Mouse (Mus musculus) kidney, embryonic 15.5 days (tissue): ENCODE measurements at regions not wholly inside any gene's neighbourhood (a gene's known extent, or its start where the extent isn't known, plus 50 kb on each side); places are given as distances from the start of the nearest gene placed in this dataset.

Source experiments
- ATAC-seq: fragments of 200-750 bp; cut with Nextera tagmentation; replicated peaks from 2 replicates; pipeline ENCODE4 v1.8.0; 2017; ENCODE audit warnings: moderate TSS enrichment; ENCODE audit not compliant: low FRiP score
- H3K27ac ChIP-seq: fragments of 300-500 bp; sonication (generic); 2 replicates; pipeline ENCODE4 v1.5.1; 2015; ENCODE audit warnings: mild to moderate bottlenecking, inconsistent platforms
- H3K27me3 ChIP-seq: fragments of 300-500 bp; sonication (generic); 2 replicates; pipeline ENCODE4 v1.6.1; 2015; ENCODE audit warnings: inconsistent platforms
- H3K36me3 ChIP-seq: fragments of 300-500 bp; sonication (generic); 2 replicates; pipeline ENCODE4 v1.6.1; 2015; ENCODE audit warnings: inconsistent platforms
- H3K4me1 ChIP-seq: fragments of 300-500 bp; sonication (generic); 2 replicates; pipeline ENCODE4 v1.6.1; 2015; ENCODE audit warnings: inconsistent platforms
- H3K4me2 ChIP-seq: fragments of 300-500 bp; sonication (generic); 2 replicates; pipeline ENCODE4 v1.6.1; 2015; ENCODE audit warnings: moderate library complexity, mild to moderate bottlenecking, inconsistent platforms
- H3K4me3 ChIP-seq: fragments of 300-500 bp; sonication (generic); replicated peaks from 2 replicates; pipeline ENCODE4 v1.5.1; 2015; ENCODE audit warnings: mild to moderate bottlenecking, inconsistent platforms
- H3K9ac ChIP-seq: fragments of 300-500 bp; sonication (generic); 2 replicates; pipeline ENCODE4 v1.6.1; 2015; ENCODE audit warnings: mild to moderate bottlenecking, inconsistent platforms
- H3K9me3 ChIP-seq: fragments of 300-500 bp; sonication (generic); replicated peaks from 2 replicates; pipeline ENCODE4 v1.6.1; 2016; ENCODE audit warnings: inconsistent platforms
- WGBS: fragments of 180-500 bp; shearing (Covaris S2); methylation state at CpG from one replicate; pipeline ENCODE4 v1.1.7; 2015; ENCODE audit warnings: mixed read lengths; 5-methylcytosine and 5-hydroxymethylcytosine counted together

DNA sequence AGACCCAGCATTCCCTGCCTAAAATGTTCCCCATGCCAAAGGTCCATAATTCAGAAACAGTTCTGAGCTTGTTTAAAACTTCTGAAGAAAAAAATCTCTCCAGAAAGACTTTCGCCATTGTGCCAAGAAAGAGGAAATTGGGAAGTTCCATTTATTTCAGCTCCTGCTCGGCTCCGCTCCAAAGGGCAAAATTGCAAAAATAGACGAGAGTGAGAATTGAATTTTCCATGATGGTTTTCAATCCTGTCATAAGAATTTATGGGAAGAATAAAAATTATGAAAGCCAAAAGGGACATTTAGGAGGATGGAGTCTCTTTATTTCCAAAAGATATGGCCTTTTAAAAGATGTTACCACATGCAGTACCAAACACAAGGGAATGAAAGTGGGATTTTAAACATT lies 222.5 kb upstream of the Jmjd1c start:
- WGBS, result 88% methylated on average over 4 of the region's 4 CpGs
- ATAC-seq, result no peak
- H3K27ac ChIP-seq, result no peak overlapping the region
- no peak overlapping the region for H3K4me3 ChIP-seq
- no peaks in the 10 kb centered on the region for H3K36me3 ChIP-seq
- H3K27me3 ChIP-seq, result no peaks in the 10 kb centered on the region
- H3K9ac ChIP-seq, result no peak overlapping the region
- H3K4me1 ChIP-seq, result no peaks in the 10 kb centered on the region
- no peaks in the 10 kb centered on the region for H3K9me3 ChIP-seq
- H3K4me2 ChIP-seq, result no peak overlapping the region

DNA sequence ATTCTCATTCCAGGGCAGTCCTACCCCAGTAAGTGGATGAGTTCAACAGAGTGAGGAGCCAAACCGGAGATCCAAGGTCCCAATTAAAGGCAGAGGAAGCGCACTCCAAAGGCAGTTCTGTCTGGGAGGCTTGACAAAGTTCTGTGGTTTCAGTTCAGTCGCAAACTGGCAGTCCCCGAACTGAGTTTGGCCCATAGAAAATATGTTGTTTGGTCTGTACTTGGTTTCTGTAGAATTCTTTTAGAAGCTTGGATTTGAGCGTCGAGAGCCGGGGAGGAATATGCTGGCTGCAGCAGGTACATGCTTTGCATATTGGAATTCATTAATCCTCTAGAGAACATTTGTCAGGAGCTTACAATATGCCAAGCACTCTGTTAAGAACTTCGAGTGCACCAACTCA lies 216.9 kb upstream of the Jmjd1c start:
- H3K9me3 ChIP-seq, result no peaks in the 10 kb centered on the region
- no peak overlapping the region for H3K27ac ChIP-seq
- 83% methylated on average over 8 of the region's 8 CpGs for WGBS
- no peak overlapping the region for H3K4me3 ChIP-seq
- H3K4me1 ChIP-seq, result no peaks in the 10 kb centered on the region
- H3K36me3 ChIP-seq, result no peaks in the 10 kb centered on the region
- H3K9ac ChIP-seq, result no peak overlapping the region
- ATAC-seq, result no peak
- H3K4me2 ChIP-seq, result no peak overlapping the region
- H3K27me3 ChIP-seq, result no peaks in the 10 kb centered on the region

DNA sequence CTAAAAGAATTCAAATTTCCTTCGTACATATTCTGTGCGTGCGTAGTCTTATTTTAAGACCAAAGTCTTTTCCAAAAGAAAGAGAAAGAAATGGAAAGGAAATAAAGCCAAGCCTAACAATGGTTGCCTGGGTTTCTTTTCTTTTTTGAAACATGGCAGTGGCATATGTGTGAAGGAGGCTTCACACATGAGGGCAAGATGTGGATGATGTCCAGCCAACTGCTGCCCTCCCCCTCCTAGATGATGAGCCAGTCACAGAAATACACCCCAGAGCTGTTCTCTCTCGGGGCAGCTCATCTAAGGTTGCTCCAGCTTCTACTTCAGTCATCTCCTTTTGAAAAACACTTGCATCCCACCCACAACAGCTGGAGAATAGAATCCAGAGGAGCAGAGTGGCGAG lies 213.1 kb upstream of the Jmjd1c start:
- WGBS, result 90% methylated on average over 5 of the region's 5 CpGs
- Histone ChIP-seq H3K4me2 (no peak overlapping the region), H3K4me3 (no peak overlapping the region), H3K9me3 (no peaks in the 10 kb centered on the region), H3K36me3 (no peaks in the 10 kb centered on the region), H3K27me3 (no peaks in the 10 kb centered on the region), H3K27ac (no peak overlapping the region), H3K4me1 (no peaks in the 10 kb centered on the region), H3K9ac (no peak overlapping the region)
- ATAC-seq, result no peak

DNA sequence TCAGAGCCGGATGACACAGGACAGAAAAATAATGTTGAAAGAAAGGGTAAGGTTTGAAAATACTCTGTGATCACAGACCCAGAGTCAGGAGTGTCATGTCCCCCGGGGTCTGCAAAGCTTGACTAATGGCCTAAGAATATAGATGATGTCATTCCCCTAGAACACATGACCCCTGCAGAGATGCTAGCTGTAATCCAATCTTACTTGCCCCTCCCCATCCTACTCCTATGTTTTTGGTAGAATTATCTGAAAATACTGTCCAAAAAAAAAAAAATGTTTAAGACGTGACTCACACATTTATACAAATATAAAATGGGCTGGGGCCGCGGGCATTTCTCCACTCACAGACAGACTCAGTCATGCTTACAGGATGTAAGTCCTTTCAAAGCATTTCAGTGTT lies 210.3 kb upstream of the Jmjd1c start:
- Histone ChIP-seq H3K36me3 (no peaks in the 10 kb centered on the region), H3K4me1 (no peaks in the 10 kb centered on the region), H3K9me3 (no peaks in the 10 kb centered on the region), H3K9ac (no peak overlapping the region), H3K27ac (no peak overlapping the region), H3K4me3 (no peak overlapping the region), H3K27me3 (no peaks in the 10 kb centered on the region), H3K4me2 (no peak overlapping the region)
- ATAC-seq, result 0 out of 2 replicates have a peak, but pooled peaks have one; percentile 36
- 47% methylated on average over 5 of the region's 5 CpGs for WGBS

DNA sequence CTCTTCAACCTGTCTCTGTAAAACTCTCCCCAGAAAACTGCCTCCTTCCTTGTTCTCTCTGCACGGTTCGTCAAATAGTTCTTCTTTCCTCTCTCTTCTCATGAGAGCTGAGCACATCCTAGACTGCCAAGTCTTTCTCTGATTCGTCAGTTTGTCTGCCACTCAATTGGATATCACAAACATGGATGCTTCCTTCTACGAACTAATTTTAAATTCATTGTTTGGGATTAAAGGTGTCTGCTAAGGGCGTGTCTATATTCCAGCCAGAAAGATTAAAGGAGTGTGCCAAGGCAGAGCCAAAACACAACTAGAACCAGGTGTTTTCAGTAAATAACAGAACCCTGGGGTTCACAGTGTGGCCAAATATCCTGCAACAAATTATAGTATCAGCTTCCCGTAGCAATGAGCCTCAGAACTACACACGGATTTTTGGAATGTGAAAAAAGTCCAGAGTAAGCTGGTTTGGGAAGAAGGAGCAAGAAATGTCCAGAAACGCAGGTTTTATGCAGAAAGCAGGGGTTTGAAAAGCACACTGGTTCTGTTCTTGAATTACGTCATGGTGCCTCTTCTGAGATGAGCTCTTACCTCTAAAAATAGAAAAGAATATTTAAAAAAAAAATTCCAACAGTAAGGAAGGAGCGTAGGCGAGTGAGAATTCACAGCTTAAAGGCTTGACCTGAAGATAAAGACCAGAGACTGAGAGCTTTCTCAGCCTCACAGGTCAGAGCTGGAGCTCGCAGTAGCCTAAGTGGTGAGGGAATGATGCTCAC lies 206.0 kb upstream of the Jmjd1c start:
- no peak for ATAC-seq
- H3K4me2 ChIP-seq, result no peak overlapping the region
- 83% methylated on average over 12 of the region's 12 CpGs for WGBS
- H3K27me3 ChIP-seq, result no peaks in the 10 kb centered on the region
- no peaks in the 10 kb centered on the region for H3K4me1 ChIP-seq
- no peak overlapping the region for H3K27ac ChIP-seq
- no peak overlapping the region for H3K4me3 ChIP-seq
- H3K36me3 ChIP-seq, result no peaks in the 10 kb centered on the region
- no peak overlapping the region for H3K9ac ChIP-seq
- H3K9me3 ChIP-seq, result no peaks in the 10 kb centered on the region

DNA sequence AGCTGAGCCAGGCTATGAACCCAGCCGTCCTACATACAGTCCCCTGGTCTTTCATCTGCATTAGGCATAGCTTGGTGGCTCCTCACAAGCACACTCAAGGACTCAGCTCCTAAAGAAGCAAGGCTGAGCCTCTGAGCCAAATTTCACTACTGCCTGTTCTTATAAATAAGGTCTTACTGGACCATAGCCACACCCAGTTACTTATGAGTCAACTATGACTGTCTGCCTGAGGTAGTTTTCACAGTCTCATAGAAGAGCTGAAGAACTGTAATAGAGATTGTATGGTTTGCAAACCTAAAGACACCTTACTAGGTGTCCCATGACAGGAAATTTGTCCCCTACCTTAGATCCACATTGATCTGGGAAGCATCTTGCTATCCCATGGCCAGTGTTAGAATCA lies 204.1 kb upstream of the Jmjd1c start:
- H3K36me3 ChIP-seq, result no peaks in the 10 kb centered on the region
- no peak for ATAC-seq
- no peaks in the 10 kb centered on the region for H3K4me1 ChIP-seq
- H3K4me3 ChIP-seq, result no peak overlapping the region
- H3K27ac ChIP-seq, result no peak overlapping the region
- H3K27me3 ChIP-seq, result no peaks in the 10 kb centered on the region
- WGBS, result 82% methylated on average over 1 of the region's 1 CpGs
- H3K4me2 ChIP-seq, result no peak overlapping the region
- H3K9ac ChIP-seq, result no peak overlapping the region
- H3K9me3 ChIP-seq, result no peaks in the 10 kb centered on the region

DNA sequence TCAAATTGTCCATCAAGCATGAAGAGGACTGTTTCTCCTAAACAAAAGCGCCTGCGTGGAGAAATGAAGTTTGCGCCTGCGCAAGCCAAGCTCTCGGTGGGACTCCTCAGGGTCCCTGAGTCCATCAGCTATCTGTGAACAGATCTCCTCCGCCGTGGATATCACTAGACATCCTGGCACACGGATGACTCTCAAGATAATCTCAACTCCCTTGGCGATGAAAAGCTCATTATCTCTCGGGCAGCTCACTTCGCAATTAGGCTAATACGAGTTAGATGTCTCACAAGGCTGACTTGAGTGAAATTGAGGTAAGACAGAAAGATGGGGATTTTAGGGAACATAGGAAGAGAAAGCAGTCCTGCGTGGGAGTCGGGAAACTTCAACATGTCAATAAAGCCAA lies 202.1 kb upstream of the Jmjd1c start:
- Histone ChIP-seq H3K4me3 (no peak overlapping the region), H3K4me2 (no peak overlapping the region), H3K4me1 (no peaks in the 10 kb centered on the region), H3K9ac (no peak overlapping the region), H3K27me3 (no peaks in the 10 kb centered on the region), H3K27ac (no peak overlapping the region), H3K9me3 (no peaks in the 10 kb centered on the region), H3K36me3 (no peaks in the 10 kb centered on the region)
- ATAC-seq, result no peak
- WGBS, result 94% methylated on average over 14 of the region's 14 CpGs

DNA sequence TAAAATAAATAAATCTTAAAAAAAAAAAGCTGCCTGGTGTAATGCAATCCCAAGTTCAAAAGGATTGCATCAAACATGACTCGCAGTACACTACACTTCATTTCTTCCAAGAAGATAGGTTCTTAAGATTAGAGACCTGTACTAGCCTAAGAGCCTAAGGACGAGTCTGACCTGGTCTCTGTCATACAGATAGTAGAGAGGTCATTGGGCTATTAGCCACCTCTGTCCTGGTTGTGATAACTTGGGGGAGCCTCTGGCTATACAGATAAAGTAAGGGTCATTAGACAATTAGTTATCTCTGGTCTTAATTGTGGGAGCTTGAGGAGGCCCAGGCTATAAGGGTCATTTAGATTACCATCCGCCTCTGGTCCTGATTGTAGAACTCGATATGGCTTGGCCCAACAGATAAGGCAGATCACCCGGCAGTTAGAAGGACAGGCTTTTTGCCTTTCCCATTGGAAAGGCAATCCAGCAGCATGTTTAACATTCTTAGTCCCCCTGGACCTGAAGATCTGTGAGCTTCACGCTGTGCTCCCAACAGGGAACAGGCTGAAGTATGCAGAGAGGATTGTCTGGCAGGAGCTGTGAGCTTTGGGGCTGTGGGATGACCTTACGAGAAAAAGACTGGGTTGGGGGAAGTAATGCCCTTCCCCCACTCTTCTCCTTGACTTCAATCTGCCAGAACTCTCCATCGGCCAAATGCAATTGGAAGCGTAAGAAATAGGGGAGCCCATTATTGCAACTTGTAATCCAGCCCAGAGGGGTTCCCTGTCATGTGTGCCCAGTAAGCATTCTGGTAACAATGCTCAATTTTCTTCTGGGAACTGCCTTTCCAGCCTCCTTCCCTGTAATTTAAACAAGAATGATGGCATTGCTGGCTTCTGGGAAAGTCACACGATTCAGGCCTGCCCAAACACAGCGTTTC lies 199.0 kb upstream of the Jmjd1c start:
- no peaks in the 10 kb centered on the region for H3K9me3 ChIP-seq
- no peak overlapping the region for H3K9ac ChIP-seq
- 49% methylated on average over 11 of the region's 11 CpGs for whole genome bisulfite sequencing
- no peak overlapping the region for H3K4me3 ChIP-seq
- no peak for ATAC-seq
- H3K27ac ChIP-seq, result no peak overlapping the region
- peaks cover 9% of the 10 kb centered on the region for H3K4me1 ChIP-seq
- H3K36me3 ChIP-seq, result no peaks in the 10 kb centered on the region
- H3K4me2 ChIP-seq, result no peak overlapping the region
- no peaks in the 10 kb centered on the region for H3K27me3 ChIP-seq

DNA sequence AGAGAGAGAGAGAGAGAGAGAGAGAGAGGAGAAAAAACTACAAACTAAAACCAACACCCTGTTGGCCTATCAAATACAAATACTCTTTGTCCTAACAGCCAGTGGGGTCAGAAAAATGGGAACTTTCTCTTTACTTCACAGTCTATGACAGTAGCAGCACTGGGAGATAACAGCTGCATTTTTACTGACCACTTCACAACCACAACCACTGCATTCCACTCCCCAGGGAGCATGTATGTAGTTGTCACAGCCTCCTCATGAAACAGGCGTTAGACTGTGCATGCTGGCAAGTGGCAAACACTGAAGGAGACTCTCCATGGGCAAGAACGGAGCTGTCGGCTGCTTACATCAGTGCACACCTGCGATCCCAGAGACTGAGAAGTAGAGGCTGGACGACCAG lies 196.2 kb upstream of the Jmjd1c start:
- H3K36me3 ChIP-seq, result no peaks in the 10 kb centered on the region
- WGBS, result 95% methylated on average over 5 of the region's 5 CpGs
- H3K4me2 ChIP-seq, result no peak overlapping the region
- H3K9me3 ChIP-seq, result no peaks in the 10 kb centered on the region
- no peak overlapping the region for H3K9ac ChIP-seq
- H3K4me1 ChIP-seq, result peaks cover 12% of the 10 kb centered on the region
- no peaks in the 10 kb centered on the region for H3K27me3 ChIP-seq
- ATAC-seq, result no peak
- H3K4me3 ChIP-seq, result no peak overlapping the region
- H3K27ac ChIP-seq, result no peak overlapping the region

DNA sequence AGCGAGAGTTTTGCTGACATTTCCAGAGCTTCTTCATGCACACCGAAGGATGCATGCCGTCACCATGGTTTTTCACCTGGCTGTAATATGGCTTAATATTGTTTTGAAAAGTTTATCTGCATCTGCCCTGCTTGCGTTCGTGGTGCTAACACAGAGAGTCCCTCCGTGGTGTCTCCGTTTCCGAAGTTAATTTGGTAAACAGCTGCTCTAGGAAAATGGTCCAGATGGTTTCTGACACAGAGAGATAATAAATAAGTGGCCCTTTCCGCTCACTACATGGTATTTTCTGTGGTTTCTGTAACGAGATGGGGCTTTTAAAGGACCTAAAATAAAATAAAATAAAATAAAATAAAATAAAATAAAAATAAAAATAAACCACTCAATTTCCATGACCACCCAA lies 195.1 kb upstream of the Jmjd1c start:
- H3K4me2 ChIP-seq, result no peak overlapping the region
- WGBS, result 74% methylated on average over 10 of the region's 10 CpGs

DNA sequence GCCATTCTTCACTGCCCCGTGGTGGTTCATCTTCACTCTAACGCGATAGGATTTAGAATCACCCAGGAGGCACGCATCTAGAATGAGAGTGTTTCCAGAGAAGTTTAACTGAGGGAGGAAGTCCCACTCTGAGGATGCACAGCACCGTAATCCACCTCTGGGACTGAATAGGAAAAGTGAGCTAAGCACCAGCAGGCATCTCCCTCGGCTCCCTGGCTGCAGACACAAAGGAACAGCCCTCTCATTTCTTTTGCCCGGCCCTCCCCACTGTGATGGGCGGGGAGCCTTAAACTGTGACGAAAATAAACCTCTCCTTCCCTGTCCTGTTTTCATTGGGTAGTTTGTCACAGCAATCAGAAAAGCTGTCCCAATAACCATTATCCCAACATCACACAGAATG lies 194.1 kb upstream of the Jmjd1c start:
- Histone ChIP-seq H3K9me3 (no peaks in the 10 kb centered on the region), H3K27me3 (no peaks in the 10 kb centered on the region), H3K36me3 (no peaks in the 10 kb centered on the region), H3K4me1 (peaks cover 12% of the 10 kb centered on the region), H3K4me3 (peak overlapping the region; percentile 24), H3K27ac (no peak overlapping the region), H3K9ac (0 out of 2 replicates have a peak overlapping the region, but pooled peaks have one; percentile 18), H3K4me2 (peak overlapping the region; percentile 60)
- 4% methylated on average over 9 of the region's 9 CpGs for WGBS
- peak; percentile 40; the same call in 1 of the 2 replicates for ATAC-seq

More for the DNA sequence above, 195.1 kb upstream of the Jmjd1c start:
- no peak overlapping the region for H3K9ac ChIP-seq
- H3K4me3 ChIP-seq, result no peak overlapping the region
- H3K36me3 ChIP-seq, result no peaks in the 10 kb centered on the region
- peaks cover 12% of the 10 kb centered on the region for H3K4me1 ChIP-seq
- no peaks in the 10 kb centered on the region for H3K27me3 ChIP-seq
- ATAC-seq, result no peak
- no peak overlapping the region for H3K27ac ChIP-seq
- no peaks in the 10 kb centered on the region for H3K9me3 ChIP-seq

DNA sequence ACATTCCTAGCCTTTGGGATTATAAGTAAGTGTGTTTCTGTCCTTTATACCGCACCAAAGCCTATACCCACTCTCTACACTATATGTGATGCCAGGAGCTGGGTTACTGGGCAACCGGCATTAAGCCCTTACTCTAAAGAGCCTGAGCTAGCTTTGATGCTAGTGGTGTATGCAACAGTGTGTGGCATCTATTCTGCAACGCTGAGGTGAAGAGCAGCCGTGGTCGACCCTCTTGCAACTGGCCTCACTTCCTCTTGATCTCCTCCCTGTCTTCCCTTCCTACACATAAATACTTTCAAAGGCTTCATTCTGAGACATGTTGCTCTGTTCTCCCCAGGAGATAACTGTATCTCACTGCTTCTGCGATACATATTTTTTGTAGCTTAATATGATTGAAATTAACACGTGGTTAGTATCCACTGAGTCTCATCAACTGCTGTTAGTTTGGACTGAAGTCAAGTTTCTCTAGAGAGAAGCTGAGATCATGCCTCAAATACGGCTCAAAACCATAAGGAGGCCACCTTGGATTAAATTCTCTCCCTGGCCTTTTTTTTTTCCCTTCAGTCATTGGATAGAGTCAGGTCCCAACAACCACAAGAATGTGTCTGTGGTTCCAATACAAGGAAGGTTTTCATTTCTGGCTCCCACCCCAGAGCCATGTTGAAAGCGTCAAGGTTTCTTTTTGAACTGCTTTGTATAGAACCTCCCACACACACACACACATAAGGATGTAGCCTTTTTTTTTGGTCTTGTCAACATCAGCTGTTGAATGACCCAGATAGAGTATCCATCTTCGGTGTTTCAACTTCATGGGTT lies 191.2 kb upstream of the Jmjd1c start:
- 78% methylated on average over 10 of the region's 10 CpGs for WGBS
- H3K4me1 ChIP-seq, result peaks cover 15% of the 10 kb centered on the region
- ATAC-seq, result no peak

More for the DNA sequence above, 191.2 kb upstream of the Jmjd1c start:
- H3K9ac ChIP-seq, result no peak overlapping the region
- no peaks in the 10 kb centered on the region for H3K9me3 ChIP-seq
- no peak overlapping the region for H3K27ac ChIP-seq
- no peak overlapping the region for H3K4me2 ChIP-seq
- no peaks in the 10 kb centered on the region for H3K36me3 ChIP-seq
- H3K4me3 ChIP-seq, result no peak overlapping the region
- no peaks in the 10 kb centered on the region for H3K27me3 ChIP-seq
